Comparison of ENCODE assay signal across 17 mouse cellular contexts in the genomic region with DNA sequence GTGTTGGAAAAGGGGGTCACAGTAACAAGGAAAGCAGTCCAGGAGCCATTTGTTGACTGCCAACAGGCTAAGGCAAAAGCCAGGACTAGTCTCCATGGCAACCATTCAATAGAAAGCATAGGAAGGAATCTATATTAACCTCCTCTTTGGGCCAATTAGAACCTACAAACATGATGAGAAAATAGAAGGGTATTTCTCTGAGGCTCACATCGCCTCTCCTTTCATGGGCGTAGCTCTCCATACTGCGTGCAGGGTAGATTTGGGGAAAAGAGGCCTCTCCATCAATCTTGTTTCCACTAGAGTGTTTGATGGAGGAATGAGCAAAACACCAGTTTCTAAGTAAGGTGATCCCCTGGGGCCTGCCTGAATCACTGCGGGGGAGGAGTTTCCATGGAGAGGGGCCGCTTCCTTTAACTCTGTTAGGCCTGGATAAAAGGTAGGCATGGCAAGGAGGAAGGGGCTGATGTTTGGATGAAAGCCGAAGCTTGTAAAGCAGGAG. TPM values are rescaled to one million over a fixed set of nuclear protein-coding genes. Genes with fewer than 3 reads are reported as not detected.
DNase-seq lines count a peak whose midpoint lies in the region; ATAC-seq lines count a peak whose summit lies in the region.
"Had no signal": no experiment of that assay in that cellular context is flagged by ENCODE, and none has a peak within 500 bp of the region (broad histone marks: within the 10 kb centered on the region; RNA-seq: fewer than 3 reads in every experiment).

No protein-coding gene starts in this region.

- no peaks in the 10 kb centered on the region for H3K9me3 ChIP-seq in neural tube, embryonic 13.5 days
- H3K9me3 ChIP-seq in neural tube, embryonic 15.5 days (replicated peaks) = no peaks in the 10 kb centered on the region
- H3K9me3 ChIP-seq in embryonic facial prominence, embryonic 14.5 days (ENCODE audit: control insufficient read depth, low read length) = no peaks in the 10 kb centered on the region
- H3K9me3 ChIP-seq in hindbrain, embryonic 16.5 days (ENCODE audit: control insufficient read depth, low read length) = no peaks in the 10 kb centered on the region
- H3K9me3 ChIP-seq in neural tube, embryonic 14.5 days (ENCODE audit: control insufficient read depth, low read length) = no peaks in the 10 kb centered on the region
- H3K9me3 ChIP-seq: heart, embryonic 15.5 days; intestine, embryonic 15.5 days; neural tube, embryonic 12.5 days had no signal

- 0 out of 2 replicates have a peak, but pooled peaks have one; percentile 19 for ATAC-seq in neural tube, embryonic 13.5 days (ENCODE audit: low read depth)
- ATAC-seq in neural tube, embryonic 15.5 days (ENCODE audit: low FRiP score) = no peak
- ATAC-seq in embryonic facial prominence, embryonic 14.5 days (ENCODE audit: low read depth) = no peak
- ATAC-seq in hindbrain, embryonic 16.5 days = peak; percentile 60
- ATAC-seq in neural tube, embryonic 14.5 days (ENCODE audit: low read depth) = peak; percentile 34; the same call in 1 of the 2 replicates
- ATAC-seq: intestine, embryonic 15.5 days; Patski had no signal

- no peak overlapping the region for H3K4me3 ChIP-seq in neural tube, embryonic 13.5 days
- H3K4me3 ChIP-seq in neural tube, embryonic 15.5 days (replicated peaks) = no peak overlapping the region
- H3K4me3 ChIP-seq in embryonic facial prominence, embryonic 14.5 days (ENCODE audit: low read depth, low read length) = no peak overlapping the region
- H3K4me3 ChIP-seq in hindbrain, embryonic 16.5 days (ENCODE audit: low read length) = no peak overlapping the region
- no peak overlapping the region for H3K4me3 ChIP-seq in neural tube, embryonic 14.5 days (ENCODE audit: low read depth, low read length)
- H3K4me3 ChIP-seq: gastrocnemius, adult 2 months; heart, embryonic 15.5 days; intestine, embryonic 15.5 days; neural tube, embryonic 12.5 days had no signal

- no peak overlapping the region for H3K4me2 ChIP-seq in neural tube, embryonic 13.5 days
- no peak overlapping the region for H3K4me2 ChIP-seq in neural tube, embryonic 15.5 days
- H3K4me2 ChIP-seq in embryonic facial prominence, embryonic 14.5 days (ENCODE audit: low read depth, low read length) = no peak overlapping the region
- H3K4me2 ChIP-seq in hindbrain, embryonic 16.5 days (ENCODE audit: low read length) = no peak overlapping the region
- H3K4me2 ChIP-seq in neural tube, embryonic 14.5 days (ENCODE audit: low read depth, low read length) = no peak overlapping the region
- H3K4me2 ChIP-seq: heart, embryonic 15.5 days; intestine, embryonic 15.5 days; neural tube, embryonic 12.5 days had no signal

- H3K4me1 ChIP-seq in neural tube, embryonic 13.5 days (replicated peaks) = 0 out of 2 replicates have a peak, but pooled peaks cover 3% of the 10 kb centered on the region
- H3K4me1 ChIP-seq in neural tube, embryonic 15.5 days = no peaks in the 10 kb centered on the region; the same call in 1 of the 2 replicates
- no peaks in the 10 kb centered on the region for H3K4me1 ChIP-seq in embryonic facial prominence, embryonic 14.5 days (ENCODE audit: control insufficient read depth, insufficient read depth, low read length)
- no peaks in the 10 kb centered on the region for H3K4me1 ChIP-seq in hindbrain, embryonic 16.5 days (ENCODE audit: control insufficient read depth, insufficient read depth, low read depth, low read length)
- H3K4me1 ChIP-seq in neural tube, embryonic 14.5 days (ENCODE audit: control insufficient read depth, insufficient read depth, low read length) = no peaks in the 10 kb centered on the region
- H3K4me1 ChIP-seq: heart, embryonic 15.5 days; intestine, embryonic 15.5 days; neural tube, embryonic 12.5 days had no signal

- peak; percentile 11 for DNase-seq in embryonic facial prominence, embryonic 14.5 days (ENCODE audit: low spot score)
- DNase-seq in ovary, postnatal 10 days (ENCODE audit: low spot score) = no peak
- DNase-seq in cerebellum, adult 11 months = no peak
- no peak for DNase-seq in urinary bladder, postnatal 25 days (ENCODE audit: low spot score)
- DNase-seq: adrenal gland, postnatal 36 days; cerebellum, adult 8-10 months; gastrocnemius, adult 2 months; left cerebral cortex, postnatal 4 days; thymus, postnatal 14 days had no signal

- no peak overlapping the region for H3K9ac ChIP-seq in neural tube, embryonic 13.5 days
- no peak overlapping the region for H3K9ac ChIP-seq in neural tube, embryonic 15.5 days (replicated peaks)
- H3K9ac ChIP-seq in embryonic facial prominence, embryonic 14.5 days (ENCODE audit: low read depth, low read length) = no peak overlapping the region
- H3K9ac ChIP-seq in hindbrain, embryonic 16.5 days (ENCODE audit: low read depth, low read length) = no peak overlapping the region
- no peak overlapping the region for H3K9ac ChIP-seq in neural tube, embryonic 14.5 days (replicated peaks; ENCODE audit: low read depth, low read length)
- H3K9ac ChIP-seq: heart, embryonic 15.5 days; intestine, embryonic 15.5 days; neural tube, embryonic 12.5 days had no signal

- no peaks in the 10 kb centered on the region for H3K36me3 ChIP-seq in neural tube, embryonic 13.5 days
- H3K36me3 ChIP-seq in neural tube, embryonic 15.5 days = no peaks in the 10 kb centered on the region
- no peaks in the 10 kb centered on the region for H3K36me3 ChIP-seq in embryonic facial prominence, embryonic 14.5 days (ENCODE audit: control insufficient read depth, insufficient read depth, low read length)
- no peaks in the 10 kb centered on the region for H3K36me3 ChIP-seq in hindbrain, embryonic 16.5 days (ENCODE audit: control insufficient read depth, insufficient read depth, low read length)
- H3K36me3 ChIP-seq in neural tube, embryonic 14.5 days (ENCODE audit: control insufficient read depth, insufficient read depth, low read length) = no peaks in the 10 kb centered on the region
- H3K36me3 ChIP-seq: heart, embryonic 15.5 days; intestine, embryonic 15.5 days; neural tube, embryonic 12.5 days had no signal

- WGBS in neural tube, embryonic 13.5 days = 42% methylated on average over 6 of the region's 6 CpGs
- 40% methylated on average over 6 of the region's 6 CpGs for WGBS in neural tube, embryonic 15.5 days
- WGBS in embryonic facial prominence, embryonic 14.5 days = 45% methylated on average over 6 of the region's 6 CpGs
- 21% methylated on average over 6 of the region's 6 CpGs for WGBS in hindbrain, embryonic 16.5 days
- WGBS in neural tube, embryonic 14.5 days = 25% methylated on average over 6 of the region's 6 CpGs

- H3K27ac ChIP-seq in neural tube, embryonic 13.5 days (replicated peaks) = no peak overlapping the region
- no peak overlapping the region for H3K27ac ChIP-seq in neural tube, embryonic 15.5 days (replicated peaks)
- no peak overlapping the region for H3K27ac ChIP-seq in embryonic facial prominence, embryonic 14.5 days (replicated peaks; ENCODE audit: low read depth, low read length)
- H3K27ac ChIP-seq in hindbrain, embryonic 16.5 days (ENCODE audit: low read depth, low read length) = no peak overlapping the region
- H3K27ac ChIP-seq in neural tube, embryonic 14.5 days (ENCODE audit: low read depth, low read length) = no peak overlapping the region
- H3K27ac ChIP-seq: gastrocnemius, adult 2 months; heart, embryonic 15.5 days; intestine, embryonic 15.5 days; neural tube, embryonic 12.5 days had no signal

- H3K27me3 ChIP-seq in neural tube, embryonic 13.5 days = no peaks in the 10 kb centered on the region
- H3K27me3 ChIP-seq in neural tube, embryonic 15.5 days (replicated peaks) = no peaks in the 10 kb centered on the region
- no peaks in the 10 kb centered on the region for H3K27me3 ChIP-seq in embryonic facial prominence, embryonic 14.5 days (replicated peaks; ENCODE audit: control insufficient read depth, insufficient read depth, low read length)
- H3K27me3 ChIP-seq in hindbrain, embryonic 16.5 days (replicated peaks; ENCODE audit: control insufficient read depth, insufficient read depth, low read length) = no peaks in the 10 kb centered on the region
- no peaks in the 10 kb centered on the region for H3K27me3 ChIP-seq in neural tube, embryonic 14.5 days (ENCODE audit: control insufficient read depth, insufficient read depth, low read length)
- H3K27me3 ChIP-seq: heart, embryonic 15.5 days; intestine, embryonic 15.5 days; neural tube, embryonic 12.5 days had no signal

RNA-seq across cellular contexts. Expression of a gene that starts 27.5 kb away (rescaled TPM):
- polyA plus RNA-seq in neural tube, embryonic 13.5 days (2015; fragmentation: Nextera tagmentation; extraction: Ambion mirVana) = 0.84 and 1.1 TPM in 2 replicates
- polyA plus RNA-seq in neural tube, embryonic 15.5 days (2015; fragmentation: Nextera tagmentation; extraction: Ambion mirVana) = 2.7 and 3.0 TPM in 2 replicates
- polyA plus RNA-seq in embryonic facial prominence, embryonic 14.5 days (2014; fragmentation: Nextera tagmentation; extraction: Ambion mirVana) = 0.58 and 0.96 TPM in 2 replicates
- polyA plus RNA-seq in hindbrain, embryonic 16.5 days (2015; fragmentation: Nextera tagmentation; extraction: Ambion mirVana) = 3.2 and 3.6 TPM in 2 replicates
- polyA plus RNA-seq in neural tube, embryonic 14.5 days (2014; fragmentation: Nextera tagmentation; extraction: Ambion mirVana) = 3.2 and 3.7 TPM in 2 replicates
- polyA plus RNA-seq: Patski had no signal

Comparison
In these comparisons a context has a peak if more than half of its experiments do, and no peak if none do; other contexts are left out.
1. ATAC-seq: peak in neural tube, embryonic 13.5 days (single experiment), hindbrain, embryonic 16.5 days (single experiment) and neural tube, embryonic 14.5 days (single experiment); none in neural tube, embryonic 15.5 days (single experiment) and embryonic facial prominence, embryonic 14.5 days (single experiment).